Mouse (Mus musculus) lung, embryonic 14.5 days (tissue): ENCODE results near the gene Churc1. TPM values are rescaled to one million over a fixed set of nuclear protein-coding genes. Genes with fewer than 3 reads are reported as not detected.

Source experiments
- ATAC-seq: fragments of 200-750 bp; cut with Nextera tagmentation; 2 replicates; pipeline ENCODE4 v1.8.0; 2017; ENCODE audit warnings: mild to moderate bottlenecking, moderate TSS enrichment, moderate library complexity; ENCODE audit not compliant: insufficient read depth
- DNase-seq: peaks from one replicate; pipeline ENCODE4 v3.0.0-alpha.2; 2015
- H3K27ac ChIP-seq: fragments of 300-500 bp; sonication (generic); 2 replicates; pipeline ENCODE4 v1.5.1; 2014; ENCODE audit warnings: low read depth, mild to moderate bottlenecking, moderate library complexity
- H3K27me3 ChIP-seq: fragments of 300-500 bp; sonication (generic); 2 replicates; pipeline ENCODE4 v1.6.1; 2014; ENCODE audit warnings: low read length, control low read depth; ENCODE audit not compliant: insufficient read depth
- H3K36me3 ChIP-seq: fragments of 300-500 bp; sonication (generic); 2 replicates; pipeline ENCODE4 v1.6.1; 2014; ENCODE audit warnings: control low read depth; ENCODE audit not compliant: insufficient read depth
- H3K4me1 ChIP-seq: fragments of 300-500 bp; sonication (generic); 2 replicates; pipeline ENCODE4 v1.6.1; 2014; ENCODE audit warnings: antibody characterized with exemption, control low read depth; ENCODE audit not compliant: insufficient read depth
- H3K4me2 ChIP-seq: fragments of 300-500 bp; sonication (generic); 2 replicates; pipeline ENCODE4 v1.6.1; 2014; ENCODE audit warnings: mild to moderate bottlenecking
- H3K4me3 ChIP-seq: fragments of 300-500 bp; sonication (generic); 2 replicates; pipeline ENCODE4 v1.5.1; 2014; ENCODE audit warnings: low read depth, low read length
- H3K9ac ChIP-seq: fragments of 300-500 bp; sonication (generic); 2 replicates; pipeline ENCODE4 v1.6.1; 2014
- H3K9me3 ChIP-seq: fragments of 300-500 bp; sonication (generic); 2 replicates; pipeline ENCODE4 v1.6.1; 2016; ENCODE audit warnings: low read depth, low read length, control low read depth
- CTCF ChIP-seq: IDR thresholded peaks from 2 replicates; pipeline ENCODE4 v1.5.1; 2016; ENCODE audit warnings: antibody characterized with exemption, low read depth
- WGBS: fragments of 180-500 bp; shearing (Covaris S2); extraction: QIAGEN DNeasy Blood & Tissue Kit; methylation state at CpG from one replicate; pipeline ENCODE4 v1.1.7; 2014; 5-methylcytosine and 5-hydroxymethylcytosine counted together
- polyA plus RNA-seq: library from polyadenylated mRNA; unstranded; fragments of >200 nt; fragmentation: Nextera tagmentation; extraction: Ambion mirVana; gene quantifications from 2 replicates; pipeline ENCODE4 v1.2.1, GENCODE M21; 2014

Gene Churc1
- polyA plus RNA-seq, 1 experiment from 2014 or later: 137 TPM

GRCm38 (mm10) chr12:76795350-76795749, 30.0 kb downstream of the Churc1 start, which contains the start of gene Gpx2:
Gene Gpx2 (minus strand): TSS chr12:76795554.
- H3K9me3 ChIP-seq: no peaks in the 10 kb centered on the region
- ATAC-seq (0 out of 2 replicates have a peak, but pooled peaks have one; percentile 39), DNase-seq (peak; percentile 62)
- H3K27ac ChIP-seq: peak within 1 kb of the TSS; percentile 43
- peaks cover 7% of the 10 kb centered on the region for H3K4me1 ChIP-seq
- H3K4me3 ChIP-seq: no peak within 1 kb of the TSS
- WGBS: 57% methylated on average over 5 of the region's 5 CpGs
- peaks cover 6% of the 10 kb centered on the region; the same call in 1 of the 2 replicates for H3K36me3 ChIP-seq
- no peak within 1 kb of the TSS for H3K9ac ChIP-seq
- TF ChIP-seq CTCF: no peak
- peak within 1 kb of the TSS; percentile 34 for H3K4me2 ChIP-seq
- no peaks in the 10 kb centered on the region for H3K27me3 ChIP-seq

- no peak overlapping the region for H3K4me3 ChIP-seq
- H3K4me1 ChIP-seq: no peaks in the 10 kb centered on the region; the same call in 1 of the 2 replicates
- no peak for TF ChIP-seq CTCF
- no peak for DNase-seq
- no peaks in the 10 kb centered on the region for H3K9me3 ChIP-seq
- WGBS: 71% methylated on average over 7 of the region's 7 CpGs
- peaks cover 6% of the 10 kb centered on the region; the same call in 1 of the 2 replicates for H3K36me3 ChIP-seq
- ATAC-seq: no peak
- H3K27ac ChIP-seq: no peak overlapping the region
- H3K4me2 ChIP-seq: no peak overlapping the region
- H3K27me3 ChIP-seq: no peaks in the 10 kb centered on the region
- no peak overlapping the region for H3K9ac ChIP-seq
These were observed 31.7 kb downstream of the Churc1 start for GRCm38 (mm10) chr12:76796938-76797539.

- no peak overlapping the region for H3K4me2 ChIP-seq
- H3K4me1 ChIP-seq: no peaks in the 10 kb centered on the region; the same call in 1 of the 2 replicates
- H3K27ac ChIP-seq: peak overlapping the region; percentile 21; the same call in 1 of the 2 replicates
- H3K27me3 ChIP-seq: no peaks in the 10 kb centered on the region
- 55% methylated on average over 5 of the region's 5 CpGs for WGBS
- ATAC-seq (0 out of 2 replicates have a peak, but pooled peaks have one; percentile 29), DNase-seq (no peak)
- no peak for TF ChIP-seq CTCF
- H3K9me3 ChIP-seq: no peaks in the 10 kb centered on the region
- peaks cover 8% of the 10 kb centered on the region; the same call in 1 of the 2 replicates for H3K36me3 ChIP-seq
- H3K9ac ChIP-seq: no peak overlapping the region
- H3K4me3 ChIP-seq: no peak overlapping the region
These were observed 32.8 kb downstream of the Churc1 start for GRCm38 (mm10) chr12:76798008-76798720.

- 91% methylated on average over 10 of the region's 10 CpGs for WGBS
- no peaks in the 10 kb centered on the region for H3K9me3 ChIP-seq
- no peak for TF ChIP-seq CTCF
- H3K27me3 ChIP-seq: no peaks in the 10 kb centered on the region
- ATAC-seq (no peak), DNase-seq (no peak)
- no peak overlapping the region for H3K4me2 ChIP-seq
- peaks cover 11% of the 10 kb centered on the region; the same call in 1 of the 2 replicates for H3K36me3 ChIP-seq
- no peak overlapping the region for H3K4me3 ChIP-seq
- no peaks in the 10 kb centered on the region for H3K4me1 ChIP-seq
- H3K9ac ChIP-seq: no peak overlapping the region
- no peak overlapping the region for H3K27ac ChIP-seq
These were observed 37.7 kb downstream of the Churc1 start for GRCm38 (mm10) chr12:76803028-76803427.

- DNase-seq (peak; percentile 81), ATAC-seq (peak; percentile 60)
- WGBS: 40% methylated on average over 7 of the region's 7 CpGs
- Histone ChIP-seq H3K36me3 (peaks cover 11% of the 10 kb centered on the region; the same call in 1 of the 2 replicates), H3K27me3 (no peaks in the 10 kb centered on the region), H3K27ac (no peak overlapping the region), H3K4me2 (no peak overlapping the region), H3K9me3 (no peaks in the 10 kb centered on the region), H3K4me3 (no peak overlapping the region), H3K4me1 (no peaks in the 10 kb centered on the region), H3K9ac (no peak overlapping the region)
- TF ChIP-seq CTCF: peak; percentile 82
These were observed 38.4 kb downstream of the Churc1 start for GRCm38 (mm10) chr12:76803700-76804252.

GRCm38 (mm10) chr12:76805056-76805811, 39.9 kb downstream of the Churc1 start:
- Histone ChIP-seq H3K27ac (no peak overlapping the region), H3K4me3 (no peak overlapping the region), H3K27me3 (no peaks in the 10 kb centered on the region), H3K9me3 (no peaks in the 10 kb centered on the region), H3K9ac (no peak overlapping the region), H3K4me2 (no peak overlapping the region), H3K36me3 (peaks cover 5% of the 10 kb centered on the region; the same call in 1 of the 2 replicates), H3K4me1 (no peaks in the 10 kb centered on the region)
- no peak for TF ChIP-seq CTCF
- DNase-seq (no peak), ATAC-seq (no peak)
- 87% methylated on average over 10 of the region's 10 CpGs for WGBS
